Mouse (Mus musculus) regulatory T cell (primary cell): ENCODE measurements around the gene 1700034J05Rik.

ENCODE experiments used
- in situ Hi-C: fragments of 300-600 bp; cut with MboI, MseI; formaldehyde crosslinking; loops from one replicate; pipeline ENCODE4 v1.15.1; 2025; ENCODE audit warnings: high pct_unique_total_duplicates

The 1700034J05Rik gene

GRCm38 (mm10) chr6:146963396-146964150, 9.4 kb upstream of the 1700034J05Rik start:
- in situ Hi-C loops = no loop called here

GRCm38 (mm10) chr6:146961832-146962481, 7.7 kb upstream of the 1700034J05Rik start:
- in situ Hi-C loops = no loop called here

GRCm38 (mm10) chr6:146960956-146961355, 6.7 kb upstream of the 1700034J05Rik start:
- in situ Hi-C loops = no loop called here

- in situ Hi-C loops = no loop called here
Measured at GRCm38 (mm10) chr6:146959908-146960680, 5.9 kb upstream of the 1700034J05Rik start.

- in situ Hi-C loops = no loop called here
Measured at GRCm38 (mm10) chr6:146958694-146959093, 4.5 kb upstream of the 1700034J05Rik start.

- in situ Hi-C loops = no loop called here
Measured at GRCm38 (mm10) chr6:146956961-146957360, 2.7 kb upstream of the 1700034J05Rik start.

- in situ Hi-C loops = no loop called here
Measured at GRCm38 (mm10) chr6:146955896-146956295, 1.7 kb upstream of the 1700034J05Rik start.

GRCm38 (mm10) chr6:146955475-146955874, 1.3 kb upstream of the 1700034J05Rik start:
- in situ Hi-C loops = no loop called here

GRCm38 (mm10) chr6:146950454-146950832, 3.8 kb downstream of the 1700034J05Rik start:
- in situ Hi-C loops = no loop called here

GRCm38 (mm10) chr6:146949682-146950453, 4.4 kb downstream of the 1700034J05Rik start:
- in situ Hi-C loops = no loop called here

GRCm38 (mm10) chr6:146947186-146947585, 7.0 kb downstream of the 1700034J05Rik start:
- in situ Hi-C loops = no loop called here

GRCm38 (mm10) chr6:146946327-146947029, 7.7 kb downstream of the 1700034J05Rik start:
- in situ Hi-C loops = no loop called here

GRCm38 (mm10) chr6:146944830-146945229, 9.4 kb downstream of the 1700034J05Rik start:
- in situ Hi-C loops = no loop called here

GRCm38 (mm10) chr6:146944009-146944408, 10.2 kb downstream of the 1700034J05Rik start:
- in situ Hi-C loops = no loop called here

GRCm38 (mm10) chr6:146941505-146942275, 12.5 kb downstream of the 1700034J05Rik start:
- in situ Hi-C loops = no loop called here

GRCm38 (mm10) chr6:146939026-146939425, 15.2 kb downstream of the 1700034J05Rik start:
- in situ Hi-C loops = no loop called here

- in situ Hi-C loops = no loop called here
Measured at GRCm38 (mm10) chr6:146935957-146936356, 18.3 kb downstream of the 1700034J05Rik start.

- in situ Hi-C loops = no loop called here
Measured at GRCm38 (mm10) chr6:146933123-146933522, 21.1 kb downstream of the 1700034J05Rik start.

GRCm38 (mm10) chr6:146929031-146929430, 25.2 kb downstream of the 1700034J05Rik start:
- in situ Hi-C loops = no loop called here

GRCm38 (mm10) chr6:146928108-146928507, 26.1 kb downstream of the 1700034J05Rik start:
- in situ Hi-C loops = no loop called here
